Mouse (Mus musculus): Measurements from ENCODE around the gene Spsb2. TPM values are rescaled to one million over a fixed set of nuclear protein-coding genes. Genes with fewer than 3 reads are reported as not detected.

The Spsb2 gene
- polyA plus RNA-seq, 1 experiment from 2014 or later = 8.4 TPM

DNA sequence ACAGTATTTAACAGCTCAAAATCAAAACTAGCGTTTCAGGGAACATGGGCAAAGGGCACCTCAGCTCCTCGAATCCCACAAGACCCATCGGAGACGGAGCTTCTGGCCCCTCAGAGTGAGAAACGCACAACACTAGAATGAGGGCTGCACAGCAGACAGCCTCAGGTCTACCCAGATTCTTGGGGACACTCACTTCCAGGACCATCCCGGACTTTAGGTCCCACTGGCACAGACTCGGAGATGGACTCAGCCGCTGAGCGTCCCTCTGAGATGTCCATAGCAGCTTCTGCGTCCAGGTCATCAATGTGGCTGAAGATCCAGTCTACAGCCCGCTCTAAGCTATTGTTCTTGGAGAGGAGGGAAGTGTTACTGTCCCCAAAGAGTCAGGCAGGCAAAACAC is 8.7 kb downstream of the Spsb2 start:
- H3K4me1 ChIP-seq (replicated peaks; ENCODE audit: control insufficient read depth, insufficient read depth, low read length) = peaks cover 10% of the 10 kb centered on the region; the same call in 1 of the 2 replicates
- peaks cover 29% of the 10 kb centered on the region; the same call in 1 of the 2 replicates for H3K36me3 ChIP-seq (ENCODE audit: control insufficient read depth, insufficient read depth, low read length)
- no peak for ATAC-seq (replicated peaks; ENCODE audit: low FRiP score)
- no peak overlapping the region for H3K27ac ChIP-seq (ENCODE audit: low read depth, low read length)
- no peak for DNase-seq (ENCODE audit: low spot score)
- no peak overlapping the region for H3K9ac ChIP-seq (ENCODE audit: low read length)
- H3K9me3 ChIP-seq (ENCODE audit: control insufficient read depth, low read length) = no peaks in the 10 kb centered on the region
- H3K4me3 ChIP-seq (ENCODE audit: low read depth, low read length) = no peak overlapping the region
- H3K27me3 ChIP-seq (ENCODE audit: control insufficient read depth, insufficient read depth, low read length) = no peaks in the 10 kb centered on the region
- 96% methylated on average over 11 of the region's 11 CpGs for WGBS
- H3K4me2 ChIP-seq (ENCODE audit: low read depth, low read length, severe bottlenecking) = no peak overlapping the region

DNA sequence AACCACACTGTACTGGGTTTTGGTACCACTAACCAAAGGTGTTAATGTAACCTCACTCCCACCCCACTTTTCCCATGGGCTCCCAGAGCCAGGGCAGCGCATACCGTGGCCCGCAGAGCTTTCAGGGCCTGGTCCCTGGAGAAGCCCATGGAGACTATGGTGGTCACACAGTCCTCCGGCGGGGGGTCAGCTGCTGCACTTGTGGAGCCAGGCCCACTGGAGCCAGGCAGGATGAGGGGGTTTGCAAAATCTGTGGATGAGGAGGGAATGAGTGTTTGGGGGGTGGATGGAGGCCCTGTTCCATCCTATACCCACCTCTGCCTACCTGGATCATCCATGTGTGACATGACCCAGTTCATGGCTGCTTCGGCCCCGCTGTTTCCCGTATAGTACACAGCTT is 9.1 kb downstream of the Spsb2 start:
- H3K27ac ChIP-seq (ENCODE audit: low read depth, low read length) = no peak overlapping the region
- peaks cover 28% of the 10 kb centered on the region; the same call in 1 of the 2 replicates for H3K36me3 ChIP-seq (ENCODE audit: control insufficient read depth, insufficient read depth, low read length)
- ATAC-seq (replicated peaks; ENCODE audit: low FRiP score) (no peak), DNase-seq (ENCODE audit: low spot score) (no peak)
- no peak overlapping the region for H3K9ac ChIP-seq (ENCODE audit: low read length)
- H3K27me3 ChIP-seq (ENCODE audit: control insufficient read depth, insufficient read depth, low read length) = no peaks in the 10 kb centered on the region
- H3K4me1 ChIP-seq (replicated peaks; ENCODE audit: control insufficient read depth, insufficient read depth, low read length) = peaks cover 6% of the 10 kb centered on the region; the same call in 1 of the 2 replicates
- H3K9me3 ChIP-seq (ENCODE audit: control insufficient read depth, low read length) = no peaks in the 10 kb centered on the region
- WGBS = 98% methylated on average over 8 of the region's 8 CpGs
- no peak overlapping the region for H3K4me2 ChIP-seq (ENCODE audit: low read depth, low read length, severe bottlenecking)
- H3K4me3 ChIP-seq (ENCODE audit: low read depth, low read length) = no peak overlapping the region

DNA sequence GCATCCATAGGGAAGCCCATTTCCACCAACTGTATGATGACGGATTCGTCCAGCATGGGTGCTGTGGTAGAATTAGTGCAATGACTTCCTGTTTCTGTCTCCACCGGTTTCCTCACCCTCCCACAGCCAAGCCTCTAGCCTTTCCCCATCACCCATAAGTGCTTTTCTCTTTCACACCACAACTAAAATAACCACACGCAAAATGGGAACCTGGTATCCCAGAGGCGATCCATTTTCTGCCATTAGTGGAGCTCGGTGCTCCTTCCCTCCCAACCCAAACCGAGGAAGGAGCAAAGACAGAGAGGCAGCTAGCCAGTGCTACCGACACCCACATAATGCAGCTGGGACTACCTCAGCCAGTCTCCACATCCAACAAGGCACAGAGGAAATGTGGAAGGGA is 9.5 kb downstream of the Spsb2 start:
- Histone ChIP-seq H3K4me3 (ENCODE audit: low read depth, low read length) (no peak overlapping the region), H3K4me2 (ENCODE audit: low read depth, low read length, severe bottlenecking) (no peak overlapping the region), H3K27ac (ENCODE audit: low read depth, low read length) (no peak overlapping the region), H3K36me3 (ENCODE audit: control insufficient read depth, insufficient read depth, low read length) (peaks cover 28% of the 10 kb centered on the region), H3K9me3 (ENCODE audit: control insufficient read depth, low read length) (no peaks in the 10 kb centered on the region), H3K9ac (ENCODE audit: low read length) (no peak overlapping the region), H3K27me3 (ENCODE audit: control insufficient read depth, insufficient read depth, low read length) (no peaks in the 10 kb centered on the region), H3K4me1 (replicated peaks; ENCODE audit: control insufficient read depth, insufficient read depth, low read length) (peaks cover 4% of the 10 kb centered on the region; the same call in 1 of the 2 replicates)
- DNase-seq (ENCODE audit: low spot score) (no peak), ATAC-seq (replicated peaks; ENCODE audit: low FRiP score) (no peak)
- 93% methylated on average over 8 of the region's 8 CpGs for WGBS

DNA sequence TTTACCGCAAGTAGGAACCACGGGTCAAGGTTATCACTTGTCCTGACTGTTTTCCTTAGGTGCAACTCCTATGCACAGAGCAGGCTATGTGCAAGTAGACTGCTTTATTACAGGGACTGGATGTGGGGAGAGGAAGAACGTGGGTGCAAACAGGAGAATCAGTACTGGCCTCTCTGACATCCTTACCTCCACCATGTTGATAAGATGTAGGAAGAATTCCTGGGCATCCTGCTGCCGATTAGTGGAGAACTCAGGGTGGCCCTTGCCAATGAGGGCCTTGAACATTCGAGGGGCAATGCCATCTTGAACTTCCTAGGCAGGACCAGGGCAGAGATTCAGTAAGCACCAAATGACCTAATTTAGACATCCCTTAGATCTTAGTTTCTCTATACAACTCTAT is 12.4 kb downstream of the Spsb2 start:
- ATAC-seq (replicated peaks; ENCODE audit: low FRiP score) (no peak), DNase-seq (ENCODE audit: low spot score) (no peak)
- H3K9me3 ChIP-seq (ENCODE audit: control insufficient read depth, low read length) = no peaks in the 10 kb centered on the region
- H3K4me2 ChIP-seq (ENCODE audit: low read depth, low read length, severe bottlenecking) = no peak overlapping the region
- H3K27ac ChIP-seq (ENCODE audit: low read depth, low read length) = no peak overlapping the region
- H3K27me3 ChIP-seq (ENCODE audit: control insufficient read depth, insufficient read depth, low read length) = no peaks in the 10 kb centered on the region
- no peak overlapping the region for H3K4me3 ChIP-seq (ENCODE audit: low read depth, low read length)
- H3K4me1 ChIP-seq (replicated peaks; ENCODE audit: control insufficient read depth, insufficient read depth, low read length) = no peaks in the 10 kb centered on the region
- 94% methylated on average over 5 of the region's 5 CpGs for WGBS
- H3K9ac ChIP-seq (ENCODE audit: low read length) = no peak overlapping the region
- H3K36me3 ChIP-seq (ENCODE audit: control insufficient read depth, insufficient read depth, low read length) = peaks cover 41% of the 10 kb centered on the region

DNA sequence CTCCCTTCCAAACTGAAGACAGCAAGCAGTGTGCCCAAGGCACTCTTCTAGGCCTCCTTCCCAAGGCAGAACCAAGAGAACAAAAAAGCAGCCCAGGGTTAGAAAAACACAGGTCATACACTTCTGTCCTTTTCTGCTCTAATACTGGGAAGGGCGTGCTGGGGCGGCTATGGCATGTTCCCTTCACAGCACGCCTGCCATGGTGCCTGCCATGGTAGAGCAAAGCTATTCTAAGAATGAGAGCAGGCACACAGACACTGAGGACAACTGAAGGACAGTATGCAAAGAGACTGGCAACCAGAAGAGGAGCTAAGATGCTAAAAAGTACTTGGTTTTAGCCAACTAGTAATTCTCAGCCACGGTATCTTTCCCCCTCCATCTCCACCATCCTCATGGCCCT is 13.6 kb downstream of the Spsb2 start:
- no peak for DNase-seq (ENCODE audit: low spot score)
- Histone ChIP-seq H3K27me3 (ENCODE audit: control insufficient read depth, insufficient read depth, low read length) (no peaks in the 10 kb centered on the region), H3K4me3 (ENCODE audit: low read depth, low read length) (no peak overlapping the region), H3K4me2 (ENCODE audit: low read depth, low read length, severe bottlenecking) (no peak overlapping the region), H3K9me3 (ENCODE audit: control insufficient read depth, low read length) (no peaks in the 10 kb centered on the region), H3K27ac (ENCODE audit: low read depth, low read length) (no peak overlapping the region), H3K36me3 (ENCODE audit: control insufficient read depth, insufficient read depth, low read length) (peaks cover 41% of the 10 kb centered on the region), H3K9ac (ENCODE audit: low read length) (no peak overlapping the region), H3K4me1 (replicated peaks; ENCODE audit: control insufficient read depth, insufficient read depth, low read length) (no peaks in the 10 kb centered on the region)
- no peak for ATAC-seq (replicated peaks; ENCODE audit: low FRiP score)
- 95% methylated on average over 4 of the region's 4 CpGs for WGBS

DNA sequence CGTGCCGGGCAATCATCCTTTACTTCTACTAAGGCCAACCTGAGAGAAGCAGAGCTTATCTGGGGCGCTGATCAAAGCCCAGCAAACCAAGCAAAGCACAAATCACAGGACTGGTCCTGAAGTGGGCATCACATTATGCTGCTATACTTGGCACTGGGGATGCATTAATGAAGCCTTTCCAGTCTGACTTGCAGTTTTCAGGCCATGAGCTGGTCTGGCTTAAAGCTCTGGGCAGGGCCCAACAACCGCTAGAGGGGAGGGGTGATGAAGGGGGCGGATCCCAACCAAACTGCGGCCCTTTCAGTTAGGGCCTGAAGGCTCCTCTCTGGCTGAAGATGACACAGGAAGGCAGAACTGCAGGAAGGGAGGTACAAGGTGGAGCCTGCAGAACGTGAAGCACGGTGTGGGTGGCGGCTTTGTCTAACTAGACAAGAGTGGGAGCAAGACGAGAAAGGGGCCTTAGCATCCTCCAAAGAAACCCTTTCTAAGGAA is 19.7 kb downstream of the Spsb2 start:
- no peak for ATAC-seq (replicated peaks; ENCODE audit: low FRiP score)
- H3K36me3 ChIP-seq (ENCODE audit: control insufficient read depth, insufficient read depth, low read length) = peaks cover 13% of the 10 kb centered on the region
- DNase-seq (ENCODE audit: low spot score) = peak; percentile 66

DNA sequence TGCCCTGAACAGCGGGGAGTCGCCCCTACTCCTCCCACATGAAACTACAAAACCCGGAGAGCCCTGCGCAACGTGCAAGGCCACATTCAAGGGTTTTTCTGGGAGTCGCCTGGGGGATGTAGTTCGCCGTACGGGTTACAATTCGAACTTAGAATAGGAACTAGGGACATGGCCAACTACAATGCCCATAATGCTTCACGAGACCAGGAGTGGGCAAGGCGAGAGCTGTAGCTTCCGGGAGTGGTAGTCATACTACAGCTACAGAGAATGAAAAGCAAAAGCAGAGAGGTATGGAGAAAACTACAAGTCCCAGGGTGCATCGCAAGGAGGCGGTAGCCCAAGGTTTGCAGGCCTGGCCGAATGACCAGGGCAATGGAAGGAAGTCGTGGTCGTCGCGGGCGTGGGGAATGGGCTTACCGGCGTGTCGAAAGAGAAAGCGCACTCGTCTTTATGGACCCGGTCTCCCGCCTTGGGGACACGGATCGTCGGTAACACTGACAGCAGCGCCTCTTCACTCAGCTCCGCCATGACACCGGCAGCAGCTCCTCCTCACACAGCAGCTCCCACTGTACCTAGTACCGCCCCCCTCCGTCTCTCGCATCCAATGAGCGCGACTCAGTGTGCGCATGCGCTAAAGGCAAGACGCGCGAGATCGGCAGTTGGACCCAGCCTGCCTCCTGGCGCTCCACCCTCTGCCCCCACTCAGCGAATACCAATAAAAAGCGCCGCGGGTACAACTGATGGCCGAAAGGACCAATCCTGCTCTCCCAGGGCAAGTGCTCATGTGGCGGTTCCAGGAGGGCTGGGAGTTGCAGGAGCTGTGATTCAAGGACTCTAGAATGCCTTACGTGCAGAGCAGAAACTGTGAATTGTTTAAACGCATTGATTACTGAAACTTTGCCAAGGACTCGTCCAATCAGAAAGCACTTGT is 20.7 kb downstream of the Spsb2 start, which contains the start of the genes Usp5 and Cdca3:
TSS of gene Usp5 (minus strand) at position 617 of the 931 bp plus-strand sequence.
TSS of gene Cdca3 (plus strand) at position 680 of the 931 bp plus-strand sequence.
- under 1% methylated on average over 55 of the region's 55 CpGs for WGBS
- ATAC-seq (replicated peaks; ENCODE audit: low FRiP score) = peak; percentile 95
- H3K9ac ChIP-seq (ENCODE audit: low read length) = peak within 1 kb of the TSS; percentile 88
- H3K36me3 ChIP-seq (ENCODE audit: control insufficient read depth, insufficient read depth, low read length) = peaks cover 7% of the 10 kb centered on the region; the same call in 1 of the 2 replicates
- no peaks in the 10 kb centered on the region for H3K9me3 ChIP-seq (ENCODE audit: control insufficient read depth, low read length)
- no peaks in the 10 kb centered on the region for H3K27me3 ChIP-seq (ENCODE audit: control insufficient read depth, insufficient read depth, low read length)
- peak within 1 kb of the TSS; percentile 96 for H3K4me2 ChIP-seq (ENCODE audit: low read depth, low read length, severe bottlenecking)
- H3K4me3 ChIP-seq (ENCODE audit: low read depth, low read length) = peak within 1 kb of the TSS; percentile 82
- H3K27ac ChIP-seq (ENCODE audit: low read depth, low read length) = peak within 1 kb of the TSS; percentile 90
- DNase-seq (ENCODE audit: low spot score) = peak; percentile 99
- peaks cover 12% of the 10 kb centered on the region; the same call in 1 of the 2 replicates for H3K4me1 ChIP-seq (replicated peaks; ENCODE audit: control insufficient read depth, insufficient read depth, low read length)

More for the DNA sequence above, 19.7 kb downstream of the Spsb2 start:
- H3K27me3 ChIP-seq (ENCODE audit: control insufficient read depth, insufficient read depth, low read length) = no peaks in the 10 kb centered on the region
- peak overlapping the region; percentile 66 for H3K9ac ChIP-seq (ENCODE audit: low read length)
- H3K4me2 ChIP-seq (ENCODE audit: low read depth, low read length, severe bottlenecking) = peak overlapping the region; percentile 96
- H3K4me1 ChIP-seq (replicated peaks; ENCODE audit: control insufficient read depth, insufficient read depth, low read length) = peaks cover 11% of the 10 kb centered on the region; the same call in 1 of the 2 replicates
- 0 out of 2 replicates have a peak overlapping the region, but pooled peaks have one; percentile 25 for H3K27ac ChIP-seq (ENCODE audit: low read depth, low read length)
- no peaks in the 10 kb centered on the region for H3K9me3 ChIP-seq (ENCODE audit: control insufficient read depth, low read length)
- 25% methylated on average over 10 of the region's 10 CpGs for WGBS
- peak overlapping the region; percentile 82 for H3K4me3 ChIP-seq (ENCODE audit: low read depth, low read length)

DNA sequence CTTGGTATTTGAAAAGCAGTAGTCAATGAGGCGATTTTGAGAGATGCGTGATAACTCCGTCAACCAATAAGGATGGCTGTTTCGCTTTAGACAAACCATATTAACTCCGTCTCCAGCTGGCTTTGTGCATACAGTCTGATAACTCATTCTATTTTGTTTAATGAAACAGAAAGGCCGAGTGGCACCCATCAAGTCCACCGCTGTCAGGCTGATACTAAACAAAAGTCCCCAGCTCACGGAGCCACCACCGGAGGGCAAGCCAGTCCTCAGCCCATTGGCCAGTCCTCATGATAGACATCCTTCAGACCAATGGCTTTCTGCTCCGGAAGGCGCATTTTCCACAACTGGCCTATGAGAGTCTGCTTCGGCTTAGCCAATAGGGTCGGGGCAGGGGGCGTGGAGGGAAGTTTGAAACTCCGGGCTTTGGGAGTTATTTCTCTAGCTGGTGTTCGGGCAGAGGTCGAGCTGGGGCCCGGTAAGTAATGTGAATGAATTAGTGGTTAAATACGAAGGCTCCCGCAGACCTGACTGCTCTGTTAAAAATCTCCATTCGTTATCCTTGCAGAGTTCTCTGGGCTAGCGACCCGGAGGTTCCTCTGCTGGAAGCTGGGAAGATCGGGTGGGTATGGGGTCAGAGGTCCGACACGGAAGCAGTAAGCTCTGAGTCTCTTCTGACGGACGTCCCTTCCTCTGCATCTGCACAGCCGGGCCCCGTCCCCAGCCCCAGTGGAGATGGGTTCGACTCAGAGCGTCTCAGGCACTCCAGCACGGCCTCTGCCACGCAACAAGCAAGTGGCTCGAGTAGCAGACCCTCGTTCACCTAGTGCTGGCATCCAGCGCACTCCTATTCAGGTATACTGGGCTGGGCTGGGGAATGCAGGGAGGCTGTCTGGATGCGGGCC is 21.6 kb downstream of the Spsb2 start:
- Histone ChIP-seq H3K4me3 (ENCODE audit: low read depth, low read length) (peak overlapping the region; percentile 82), H3K9me3 (ENCODE audit: control insufficient read depth, low read length) (no peaks in the 10 kb centered on the region), H3K9ac (ENCODE audit: low read length) (peak overlapping the region; percentile 88), H3K27ac (ENCODE audit: low read depth, low read length) (peak overlapping the region; percentile 90), H3K36me3 (ENCODE audit: control insufficient read depth, insufficient read depth, low read length) (peaks cover 5% of the 10 kb centered on the region; the same call in 1 of the 2 replicates), H3K4me1 (replicated peaks; ENCODE audit: control insufficient read depth, insufficient read depth, low read length) (peaks cover 12% of the 10 kb centered on the region; the same call in 1 of the 2 replicates), H3K27me3 (ENCODE audit: control insufficient read depth, insufficient read depth, low read length) (no peaks in the 10 kb centered on the region), H3K4me2 (ENCODE audit: low read depth, low read length, severe bottlenecking) (peak overlapping the region; percentile 79)
- DNase-seq (ENCODE audit: low spot score) = peak; percentile 94
- WGBS = under 1% methylated on average over 38 of the region's 38 CpGs
- peak; percentile 89 for ATAC-seq (replicated peaks; ENCODE audit: low FRiP score)

Measured in forebrain, embryonic 11.5 days (tissue).